Mouse (Mus musculus): ENCODE data around the gene Zc3h18.

The Zc3h18 gene

DNA sequence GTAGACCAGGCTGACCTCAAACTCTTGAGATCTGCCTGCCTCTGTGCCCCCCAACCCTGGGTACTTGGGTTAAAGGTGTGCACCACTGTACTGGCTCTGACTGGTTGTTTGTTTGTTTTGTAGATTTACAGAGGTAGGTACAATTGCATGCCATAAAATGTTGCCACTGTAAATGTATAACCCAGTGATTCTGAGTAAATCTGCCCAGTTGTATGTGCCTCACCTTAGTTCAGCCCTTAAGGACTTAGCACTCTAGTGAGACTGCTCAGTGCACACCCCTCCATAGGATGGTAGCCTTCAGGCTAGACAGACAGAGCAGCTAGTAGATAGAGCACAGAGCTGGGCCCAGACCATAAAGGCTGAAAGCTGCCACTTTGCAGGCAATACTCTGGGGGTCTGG is 17.3 kb downstream of the Zc3h18 start:
- DNase-seq (ENCODE audit: low read depth, low spot score): no peak

DNA sequence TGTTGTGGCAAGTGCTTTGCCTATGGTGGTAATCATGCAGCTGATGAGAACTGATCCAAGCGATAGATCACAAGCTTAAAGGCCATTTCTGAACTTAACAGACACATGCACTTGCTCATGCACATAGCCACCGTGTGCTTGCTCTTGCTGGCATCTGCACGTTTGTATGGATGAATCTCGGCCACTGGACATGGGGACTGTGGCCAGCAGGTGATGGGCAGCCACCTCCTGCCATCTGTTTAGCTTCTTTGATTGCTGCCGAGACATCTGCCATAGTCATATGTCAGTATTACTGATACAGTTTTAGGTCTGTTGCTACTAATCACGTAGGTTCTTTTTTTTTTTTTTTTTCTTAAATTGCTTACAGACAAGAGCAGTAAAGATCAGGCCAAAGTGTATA is 18.9 kb downstream of the Zc3h18 start:
- no peak for DNase-seq (ENCODE audit: low read depth, low spot score)

DNA sequence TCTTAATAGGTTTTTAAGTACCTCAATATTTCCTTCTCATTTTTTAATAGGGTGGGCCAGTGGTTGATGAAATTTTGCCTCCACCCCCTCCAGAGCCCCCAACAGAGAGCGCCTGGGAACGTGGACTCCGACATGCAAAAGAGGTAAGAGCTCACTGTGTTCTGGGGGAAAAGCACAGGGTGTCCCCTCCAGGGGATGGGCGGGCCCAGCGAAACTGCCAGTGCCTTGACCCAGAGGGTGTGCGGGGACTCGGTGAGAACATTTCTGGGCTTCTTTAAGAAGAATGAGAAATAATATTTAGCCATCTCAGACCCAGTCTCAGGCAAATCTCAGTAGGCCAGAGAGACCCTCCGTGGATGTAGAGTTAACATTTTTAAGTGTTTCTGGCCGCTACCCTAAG is 21.8 kb downstream of the Zc3h18 start:
- no peak for DNase-seq (ENCODE audit: low read depth, low spot score)

DNA sequence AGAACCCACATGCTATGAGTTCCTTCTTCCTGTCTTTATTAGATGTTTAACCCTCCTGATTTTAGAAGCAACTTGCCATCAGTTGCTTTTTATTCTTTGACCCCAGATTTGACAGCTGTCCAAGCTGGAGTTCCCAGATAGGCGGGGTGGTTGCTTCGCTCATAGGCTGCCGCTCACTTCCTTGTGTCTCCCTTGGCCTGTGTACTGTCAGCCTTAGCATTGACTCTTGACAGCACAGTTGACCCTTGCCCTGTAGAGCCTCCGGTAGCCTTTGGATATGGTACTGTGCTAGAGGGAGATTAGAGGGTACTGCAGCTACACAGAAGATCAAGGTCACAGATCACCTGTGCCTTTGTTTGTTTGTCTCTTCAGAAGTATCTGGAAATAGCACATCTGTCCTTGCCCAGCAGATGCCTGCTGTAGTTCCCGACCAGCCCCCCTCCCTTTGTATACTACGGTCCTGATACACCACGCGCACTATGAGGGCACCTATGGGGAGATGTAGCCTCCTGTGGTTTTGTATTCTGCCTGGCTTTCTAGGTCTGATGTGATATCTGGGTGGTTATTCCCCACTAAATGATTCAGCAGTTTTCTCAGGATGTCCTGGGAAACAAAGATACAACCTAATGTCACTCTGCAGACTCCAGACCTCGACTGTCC is 28.9 kb downstream of the Zc3h18 start:
- no peak for DNase-seq (ENCODE audit: low read depth, low spot score)

DNA sequence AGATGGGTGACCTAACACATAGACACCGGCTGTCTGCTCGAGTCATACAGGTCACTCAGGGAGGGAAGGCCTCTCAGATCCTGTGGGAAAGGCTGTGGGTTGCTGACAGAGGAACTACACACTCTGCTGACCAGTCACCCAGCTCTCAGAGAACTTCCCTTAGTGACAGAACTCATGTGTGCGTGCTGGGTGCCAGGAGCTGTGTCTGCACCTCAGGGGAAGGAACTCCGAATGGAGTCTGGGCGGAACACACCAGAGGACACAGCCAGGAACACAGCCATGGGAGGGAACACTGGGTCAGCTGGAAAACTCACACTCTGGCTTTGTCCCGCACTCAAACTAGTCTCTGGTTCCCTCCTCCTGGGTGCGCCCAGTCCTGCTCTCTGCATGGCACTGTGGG is 31.3 kb downstream of the Zc3h18 start:
- no peak for DNase-seq (ENCODE audit: low read depth, low spot score)

DNA sequence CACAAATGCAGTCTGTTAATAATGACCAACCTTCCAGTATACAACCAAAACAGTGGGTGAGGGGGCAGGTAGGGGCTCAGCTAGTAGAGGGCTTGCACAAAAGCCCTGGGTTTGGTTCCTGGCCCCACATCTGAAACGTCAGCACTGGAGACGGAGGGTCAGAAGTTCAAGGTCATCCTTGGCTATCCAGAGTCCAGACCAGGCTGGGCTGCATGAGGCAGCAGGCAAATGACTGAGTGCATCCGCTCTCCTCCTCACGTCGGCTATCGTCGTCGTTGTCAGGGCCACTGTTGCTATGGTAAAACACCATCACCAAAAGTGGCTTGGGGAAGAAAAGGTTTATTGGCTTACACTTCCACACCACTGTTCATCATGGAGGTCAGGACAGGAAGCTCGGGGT is 37.9 kb downstream of the Zc3h18 start:
- DNase-seq (ENCODE audit: low read depth, low spot score): no peak

DNA sequence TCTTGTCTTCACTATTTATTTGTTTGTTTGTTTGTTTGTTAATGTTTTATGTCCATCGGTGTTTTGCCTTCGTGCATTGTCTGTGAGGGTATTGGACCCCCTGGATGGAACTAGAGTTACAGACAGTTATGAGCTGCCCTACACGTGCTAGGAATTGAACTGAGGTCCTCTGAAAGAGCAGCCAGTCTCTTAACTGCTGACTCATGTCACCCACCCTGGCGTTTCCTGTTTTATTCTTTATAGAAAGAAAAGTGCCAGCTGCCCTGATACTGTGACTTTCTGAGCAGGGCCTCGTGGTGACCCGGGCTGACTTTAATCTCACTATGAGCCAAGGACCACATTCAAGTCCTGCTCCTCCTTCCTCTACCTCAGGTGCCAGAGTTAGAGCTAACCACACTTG is 39.1 kb downstream of the Zc3h18 start:
- DNase-seq (ENCODE audit: low read depth, low spot score): no peak

DNA sequence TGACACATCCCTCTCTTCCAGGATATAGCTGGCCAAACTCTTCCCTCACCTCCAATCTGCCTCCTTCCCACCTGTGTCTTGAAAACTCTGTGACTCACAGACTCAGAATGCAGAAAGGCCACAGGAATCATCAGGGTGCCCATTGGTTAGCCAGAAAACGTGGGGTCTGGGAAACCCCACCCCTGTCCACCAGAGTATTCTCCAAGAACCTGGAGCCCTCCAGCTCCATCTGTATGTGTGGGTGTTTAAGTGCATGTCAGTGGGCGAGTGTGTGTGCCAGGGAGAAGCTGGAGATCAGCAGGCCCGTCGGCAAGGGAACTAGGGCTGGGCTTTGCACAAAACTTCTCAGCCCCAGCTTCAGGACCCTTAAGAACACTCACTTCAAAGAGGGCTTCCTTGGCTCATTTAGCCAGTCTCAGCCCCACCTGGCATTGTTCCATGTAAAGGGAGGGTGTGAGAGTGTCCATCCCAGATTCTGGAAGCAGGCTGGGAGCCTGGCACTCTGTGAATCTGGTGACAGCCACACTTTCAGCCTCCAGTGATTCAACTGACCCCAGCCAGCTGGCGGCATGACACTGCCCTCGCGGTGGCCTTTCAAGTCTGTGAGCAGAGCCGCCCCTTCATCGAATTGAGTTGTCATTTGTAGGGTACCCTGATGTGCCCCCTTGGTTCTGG is 43.6 kb downstream of the Zc3h18 start:
- DNase-seq (ENCODE audit: low read depth, low spot score): no peak

DNA sequence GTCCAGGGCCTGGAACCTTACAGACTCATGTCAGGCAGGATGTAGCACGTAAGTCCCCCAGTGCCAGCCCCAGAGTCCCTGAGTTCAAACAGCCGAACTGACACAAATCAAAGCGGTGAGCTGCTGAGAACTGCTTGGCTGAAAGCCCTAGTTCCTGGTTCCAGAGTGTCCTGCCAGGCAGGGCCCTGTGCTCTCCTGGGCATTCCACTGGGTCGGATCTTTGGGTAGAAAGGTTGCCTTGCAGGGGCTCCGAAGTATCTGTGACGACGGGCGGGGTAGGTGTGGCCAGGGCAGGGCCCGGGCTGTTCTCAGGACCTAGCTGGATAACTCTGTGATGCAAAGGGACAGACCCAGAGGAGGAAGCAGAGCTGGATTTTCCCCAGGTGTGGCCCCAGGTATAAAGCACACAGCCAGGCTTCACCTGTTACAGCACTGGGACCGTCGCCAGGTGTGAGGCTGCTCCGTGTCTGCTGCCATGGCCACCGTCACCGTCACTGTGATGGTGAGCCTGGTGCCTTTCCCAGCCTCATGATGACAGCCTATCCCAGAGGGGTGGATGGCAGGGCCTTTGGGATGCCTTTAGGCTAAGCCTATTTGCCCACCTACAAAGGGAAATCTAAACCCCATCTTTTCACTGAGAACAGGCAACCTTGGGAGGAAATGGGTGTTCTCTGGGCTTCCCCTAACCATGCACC is 45.1 kb downstream of the Zc3h18 start, which contains the start of gene Il17c:
TSS of gene Il17c (plus strand) at position 645 of the 695 bp plus-strand sequence.
- no peak for DNase-seq (ENCODE audit: low read depth, low spot score)

DNA sequence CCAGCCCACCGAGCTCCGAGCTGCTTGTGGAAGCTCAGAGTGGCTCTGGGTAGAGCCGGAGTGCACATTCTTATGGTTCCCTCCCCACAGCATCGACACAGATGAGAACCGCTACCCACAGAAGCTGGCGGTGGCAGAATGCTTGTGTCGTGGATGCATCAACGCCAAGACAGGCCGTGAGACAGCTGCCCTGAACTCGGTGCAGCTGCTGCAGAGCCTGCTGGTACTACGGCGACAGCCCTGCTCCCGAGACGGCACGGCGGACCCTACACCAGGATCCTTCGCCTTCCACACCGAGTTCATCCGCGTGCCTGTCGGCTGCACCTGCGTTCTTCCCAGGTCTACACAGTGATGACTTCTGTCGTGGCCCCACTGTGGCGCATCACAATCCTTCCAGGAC is 46.8 kb downstream of the Zc3h18 start:
- no peak for DNase-seq (ENCODE audit: low read depth, low spot score)

DNA sequence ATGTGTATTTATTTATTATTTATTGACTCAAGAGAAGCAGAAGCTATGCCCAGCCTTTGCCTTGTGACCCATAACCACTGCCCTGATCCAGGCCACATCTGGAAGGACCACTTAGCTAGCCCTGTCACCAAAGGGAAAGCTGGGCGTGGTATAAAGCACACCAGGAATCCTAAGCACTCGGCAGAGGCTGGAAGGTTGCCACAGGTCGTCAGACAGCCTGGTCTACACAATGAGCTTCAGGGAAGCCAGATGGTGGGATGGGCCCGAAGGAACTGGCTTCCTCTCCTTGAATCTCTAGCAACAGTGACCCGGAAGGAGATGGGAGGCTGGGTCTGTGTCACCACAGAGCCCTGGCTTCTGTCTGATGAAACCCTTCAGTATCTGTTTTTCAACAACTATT is 47.2 kb downstream of the Zc3h18 start:
- DNase-seq (ENCODE audit: low read depth, low spot score): no peak

DNA sequence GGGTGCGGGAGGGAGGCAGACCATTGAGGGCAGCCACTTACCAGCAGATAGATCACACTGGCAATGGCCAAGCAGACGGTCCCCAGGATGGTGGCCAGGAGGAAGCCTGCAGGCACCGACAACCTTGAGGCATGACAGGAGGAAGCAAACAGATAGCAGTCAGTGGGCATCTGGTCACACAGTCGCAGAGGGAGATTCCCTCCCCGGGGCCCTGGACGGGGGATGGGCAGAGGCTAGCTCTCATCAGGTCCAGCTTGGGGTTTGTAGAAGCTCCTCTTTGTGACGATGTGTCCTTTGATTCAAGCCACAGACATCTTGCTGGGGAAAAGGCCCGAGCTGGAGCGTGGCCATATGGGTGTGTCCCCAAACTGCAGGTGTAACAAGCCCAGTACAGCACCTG is 49.7 kb downstream of the Zc3h18 start:
- no peak for DNase-seq (ENCODE audit: low read depth, low spot score)

DNA sequence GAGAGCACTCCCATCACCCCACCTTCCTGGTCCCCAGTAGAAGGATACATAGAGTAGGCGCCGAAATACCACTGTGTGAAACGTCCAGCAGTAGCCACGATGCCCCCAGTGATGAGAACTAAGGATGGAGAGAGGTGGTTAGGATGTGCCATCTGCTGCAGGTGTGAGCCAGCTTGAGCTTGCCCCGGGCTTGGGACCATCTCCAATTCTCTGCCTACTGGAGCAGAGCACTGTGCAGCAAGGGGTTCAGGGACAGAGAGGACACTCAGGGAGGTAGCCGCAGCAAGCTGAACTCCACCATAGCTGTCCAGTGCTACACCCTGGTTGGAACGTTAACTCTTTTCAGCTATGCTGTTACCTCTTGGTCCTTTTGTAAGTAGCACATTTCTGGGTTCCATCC is 51.2 kb downstream of the Zc3h18 start:
- DNase-seq (ENCODE audit: low read depth, low spot score): no peak

DNA sequence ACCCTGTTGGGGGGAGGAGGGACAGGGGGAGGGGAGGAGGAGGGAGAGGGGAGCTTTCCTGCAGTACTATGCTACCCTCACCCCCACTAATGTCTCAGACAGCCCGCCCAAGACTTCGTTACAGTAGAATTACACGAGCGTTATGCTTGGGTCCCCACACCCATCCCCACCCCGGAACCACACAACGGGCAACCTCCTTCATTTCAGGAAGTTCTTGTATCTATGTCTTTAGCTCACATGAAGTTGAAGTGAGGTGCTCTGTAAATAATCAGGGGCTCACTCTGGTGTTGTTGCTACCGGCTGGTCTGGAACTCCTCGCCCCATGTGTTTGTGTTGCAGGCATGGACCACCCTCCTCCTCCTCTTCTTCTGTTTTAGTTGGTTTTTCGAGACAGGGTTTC is 51.8 kb downstream of the Zc3h18 start:
- DNase-seq (ENCODE audit: low read depth, low spot score): no peak

DNA sequence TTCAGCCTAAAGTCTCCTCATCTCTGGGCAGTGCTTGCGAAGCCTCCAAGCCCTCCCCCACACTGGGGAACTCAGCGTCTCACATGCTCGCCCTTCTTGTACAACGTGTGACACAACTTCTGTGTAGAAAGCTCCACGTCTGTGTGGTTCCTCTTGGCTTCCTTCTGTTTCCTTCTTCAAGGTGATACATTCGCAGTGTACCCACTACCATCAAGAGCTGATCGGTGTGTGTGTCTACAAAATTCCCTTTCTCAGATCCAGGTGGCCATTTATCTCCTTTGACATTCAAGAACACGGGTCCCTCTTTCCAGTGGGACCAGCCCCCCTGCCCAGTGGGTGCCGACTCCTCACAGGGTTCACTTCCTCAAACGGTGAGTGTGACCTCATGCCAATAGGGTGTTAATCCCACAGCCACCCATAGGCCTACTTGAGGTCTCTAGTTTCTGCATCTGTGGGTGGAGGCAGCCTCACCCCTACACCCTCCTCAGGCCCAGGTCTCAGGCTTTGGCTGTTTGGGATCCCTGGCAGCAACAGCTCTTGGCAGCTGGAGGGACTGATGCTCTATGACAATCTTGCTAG is 53.7 kb downstream of the Zc3h18 start:
- DNase-seq (ENCODE audit: low read depth, low spot score): no peak

DNA sequence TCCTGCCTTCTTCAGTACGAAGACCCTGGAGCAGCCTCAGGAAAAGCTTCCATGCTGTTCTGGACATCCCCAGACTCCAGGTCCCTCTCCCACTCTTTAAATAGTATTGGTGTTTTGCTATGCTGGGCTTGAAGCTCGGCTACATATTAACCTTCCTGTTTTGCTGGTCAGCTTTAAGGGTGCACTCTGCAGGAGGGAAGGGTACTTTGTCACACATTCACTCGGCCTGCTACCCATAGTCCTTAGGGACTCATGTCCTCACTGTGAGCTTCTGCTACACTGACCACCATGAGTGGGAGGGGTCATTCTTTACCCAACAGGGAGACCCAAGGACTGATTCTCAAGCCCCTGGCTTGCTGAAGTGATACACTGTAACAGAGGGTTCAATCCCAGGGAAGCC is 54.2 kb downstream of the Zc3h18 start:
- DNase-seq (ENCODE audit: low read depth, low spot score): no peak

DNA sequence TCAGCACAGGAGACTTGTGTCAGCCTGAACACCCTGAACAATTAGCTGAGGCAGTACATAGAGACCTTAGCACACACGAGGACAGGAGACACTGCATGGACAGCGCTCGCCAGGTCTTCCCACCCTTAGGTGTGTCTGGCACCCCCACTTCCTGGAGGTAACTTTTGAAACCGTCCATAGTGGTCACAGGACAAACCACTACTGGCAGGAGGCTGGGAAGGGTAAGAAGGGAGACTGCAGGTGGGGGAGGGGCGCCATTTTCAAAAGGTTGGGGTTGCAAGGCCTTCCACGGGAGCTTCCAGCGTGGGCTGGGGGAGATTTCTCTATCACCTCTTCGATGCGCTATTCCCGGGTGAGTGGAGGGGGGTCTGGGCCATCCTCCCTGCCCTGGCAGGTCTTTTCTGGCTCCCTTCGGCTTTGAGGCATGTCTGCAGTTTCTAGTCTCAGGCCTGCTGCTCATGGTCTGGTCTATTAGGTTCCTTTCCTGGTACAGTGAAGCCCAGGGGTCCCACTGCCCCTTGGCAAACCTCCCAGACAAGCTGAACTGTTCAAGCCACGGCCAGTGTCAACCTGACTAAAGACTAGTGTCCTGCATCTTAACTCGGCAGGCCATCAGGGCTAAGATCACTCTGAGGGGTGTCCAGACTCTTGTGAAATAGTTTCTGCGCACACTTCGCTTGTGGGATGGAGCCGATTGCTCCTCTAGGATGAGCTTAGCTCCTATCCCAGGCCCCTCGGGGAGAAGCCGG is 55.5 kb downstream of the Zc3h18 start:
- no peak for DNase-seq (ENCODE audit: low read depth, low spot score)

DNA sequence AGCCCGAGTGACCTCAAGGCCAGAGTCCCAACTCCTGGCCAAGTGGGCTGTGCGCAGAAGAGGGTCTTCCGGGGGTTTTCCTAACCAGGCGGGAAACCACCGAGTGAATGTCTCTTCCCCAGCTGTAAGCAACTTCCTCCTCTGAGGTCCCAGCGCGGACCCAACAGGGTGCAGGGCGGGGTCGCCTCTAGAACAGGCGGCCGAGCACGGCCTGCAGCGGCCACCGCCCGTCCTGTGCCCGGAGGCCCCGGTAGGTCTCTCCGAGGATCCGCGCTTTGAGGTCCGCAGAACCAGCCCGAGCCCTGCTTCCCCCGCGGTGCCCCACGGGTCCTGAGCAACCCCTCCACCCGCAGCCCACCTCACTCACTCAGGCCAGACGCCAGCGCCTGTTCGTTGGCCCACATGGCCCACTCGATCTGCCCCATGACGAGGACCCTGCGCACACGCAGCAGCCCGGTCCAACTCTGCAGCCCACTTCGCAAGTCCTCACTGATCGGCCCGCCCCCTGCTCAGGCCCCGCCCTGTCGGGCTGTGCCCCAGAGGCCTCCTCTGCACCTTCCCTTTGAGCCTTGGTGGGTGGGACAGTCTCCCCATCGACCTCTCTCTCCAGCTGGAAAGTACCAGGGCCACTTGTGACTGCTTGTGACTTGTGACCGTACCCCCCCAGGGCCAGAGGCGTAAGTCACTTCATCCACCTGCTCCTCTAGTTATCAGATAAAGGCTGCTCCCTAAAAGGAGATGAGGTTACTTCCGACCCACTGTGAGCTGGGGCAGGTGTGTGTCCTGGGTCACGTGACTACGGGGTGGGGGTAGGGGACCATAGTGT is 56.2 kb downstream of the Zc3h18 start, which contains the start of gene Cyba:
TSS of gene Cyba (minus strand) at position 488 of the 826 bp plus-strand sequence.
- DNase-seq (ENCODE audit: low read depth, low spot score): no peak

DNA sequence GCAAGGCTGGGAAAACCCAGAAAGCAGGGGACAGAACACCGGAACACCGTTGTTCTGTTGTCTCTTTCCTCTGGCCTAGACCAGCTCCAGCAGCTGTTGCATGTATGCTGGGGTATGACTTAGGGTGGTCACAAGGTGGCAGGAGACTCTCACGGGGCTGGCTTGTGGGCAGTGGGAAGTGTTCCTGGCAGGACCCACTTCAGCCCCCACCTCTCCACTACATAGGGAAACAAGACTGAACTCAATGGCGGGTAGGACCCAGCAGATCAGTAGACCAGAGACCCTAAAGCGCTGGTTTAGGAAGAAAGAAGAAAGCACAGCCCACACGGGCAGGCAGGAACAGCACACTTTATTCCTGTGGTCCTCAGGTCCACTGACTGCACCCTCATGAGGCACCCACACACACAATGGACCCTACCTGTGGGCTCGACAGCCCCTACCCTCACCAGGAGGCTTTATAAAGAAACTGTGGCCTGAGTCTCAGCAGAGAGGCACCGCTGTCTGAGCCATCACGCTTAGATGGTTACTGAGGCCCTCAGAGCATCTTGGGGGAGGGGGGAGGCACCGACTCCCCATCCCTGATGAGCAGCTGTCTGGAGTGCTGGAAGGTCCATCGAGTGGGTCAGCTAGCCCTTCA is 57.0 kb downstream of the Zc3h18 start:
- DNase-seq (ENCODE audit: low read depth, low spot score): no peak

DNA sequence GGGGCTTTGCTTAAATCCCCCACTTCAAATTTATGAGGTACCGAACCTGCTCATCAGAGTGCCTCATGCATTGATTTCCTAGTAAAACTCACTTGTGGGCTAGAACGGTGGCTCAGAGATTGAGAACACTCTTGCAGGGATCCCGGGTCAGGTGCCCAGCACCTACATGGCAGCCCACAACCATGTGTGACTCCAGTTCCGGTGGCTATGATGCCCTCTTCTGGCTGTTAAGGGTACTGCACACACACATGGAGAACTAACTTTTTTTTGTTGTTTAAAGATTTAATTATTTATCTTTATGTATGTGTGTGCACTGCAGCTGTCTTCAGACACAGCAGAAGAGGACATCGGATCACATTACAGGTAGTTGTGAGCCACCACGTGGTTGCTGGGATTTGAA is 59.0 kb downstream of the Zc3h18 start:
- DNase-seq (ENCODE audit: low read depth, low spot score): no peak

All from brain, embryonic 18.5 days (tissue).